Mouse (Mus musculus) megakaryocyte-erythroid progenitor cell, adult 5 weeks (primary cell): Measurements from ENCODE around the gene Fbxw27. TPM values are rescaled to one million over a fixed set of nuclear protein-coding genes. Genes with fewer than 3 reads are reported as not detected.

ENCODE experiments used
- polyA plus RNA-seq: library from polyadenylated mRNA; stranded (reverse); fragments of >175 nt; gene quantifications from 2 replicates; pipeline ENCODE4 v1.2.3, GENCODE M21; 2012

Gene Fbxw27
- not detected in 2 replicates for polyA plus RNA-seq

GRCm38 (mm10) chr9:109790570-109790969 lies at the start of gene Fbxw27:
Gene Fbxw27, minus strand, starts transcription at chr9:109790670.

GRCm38 (mm10) chr9:109832391-109833087 lies 42.1 kb upstream of the Fbxw27 start, which contains the start of gene Nme6:
Gene Nme6, plus strand, starts transcription at chr9:109832749.

DNA sequence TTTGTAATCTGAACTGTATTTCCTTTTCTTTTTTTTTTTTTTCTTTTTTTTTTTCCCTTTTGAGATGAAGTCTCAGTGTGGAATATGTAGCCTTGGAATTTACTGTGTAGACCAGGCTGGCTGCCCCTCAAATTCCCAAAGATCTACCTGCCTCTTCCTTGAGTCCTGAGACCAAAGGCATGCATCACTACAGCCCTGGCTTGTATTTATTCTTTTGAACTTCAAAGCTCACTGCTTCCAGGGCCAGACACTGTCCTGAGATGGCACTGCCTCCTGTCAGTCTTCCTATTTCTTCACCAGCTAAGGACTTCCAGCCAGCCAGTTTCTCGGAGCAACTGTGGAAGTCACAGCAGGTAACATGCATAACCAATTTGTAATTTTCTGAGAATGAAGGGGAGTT lies 21.5 kb upstream of the Fbxw27 start, which contains the start of gene Spink8:
Spink8 (plus strand) TSS at position 301 of the 400 bp plus-strand sequence.

DNA sequence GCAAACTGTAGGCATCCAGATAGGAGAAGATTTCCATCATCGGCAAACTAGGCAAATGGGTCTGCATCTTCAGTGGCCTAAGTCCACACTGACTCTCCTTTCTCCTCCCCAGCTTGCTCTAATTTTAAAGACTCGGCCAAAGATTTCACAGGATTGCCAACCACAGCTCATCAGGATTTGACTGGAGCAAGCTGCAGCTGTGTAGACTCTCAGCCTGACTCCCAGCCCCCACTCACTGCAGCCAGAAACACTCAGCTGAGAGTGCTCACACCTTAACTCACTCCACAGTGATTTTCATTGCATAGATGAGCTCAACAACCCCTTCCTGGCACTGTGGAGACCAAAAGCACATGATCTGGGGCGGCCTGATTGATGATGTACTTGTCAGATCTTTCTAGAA lies 44.5 kb downstream of the Fbxw27 start, which contains the start of gene Fbxw26:
Fbxw26 (minus strand) TSS at position 101 of the 400 bp plus-strand sequence.

Other genes with a start within 250 kb of the Fbxw27 start
- gene Fbxw15, start 222.4 kb downstream of the Fbxw27 start, polyA plus RNA-seq: not detected in 2 replicates
- gene Fbxw24, start 164.6 kb downstream of the Fbxw27 start, polyA plus RNA-seq: not detected in 2 replicates
- not detected in 2 replicates for gene Fbxw25, start 126.0 kb downstream of the Fbxw27 start, polyA plus RNA-seq
- not detected in 2 replicates for gene Fbxw18, start 88.0 kb downstream of the Fbxw27 start, polyA plus RNA-seq
- not detected in 2 replicates for gene Fbxw26, start 44.6 kb downstream of the Fbxw27 start, polyA plus RNA-seq
- gene Spink8, start 21.6 kb upstream of the Fbxw27 start, polyA plus RNA-seq: not detected in 2 replicates
- gene Nme6, start 42.1 kb upstream of the Fbxw27 start, polyA plus RNA-seq: 8.9 and 9.1 TPM in 2 replicates
- gene Camp, start 58.9 kb upstream of the Fbxw27 start, polyA plus RNA-seq: 615 and 782 TPM in 2 replicates
- gene Cdc25a, start 84.9 kb upstream of the Fbxw27 start, polyA plus RNA-seq: 67.9 and 84.1 TPM in 2 replicates
- gene Map4, start 140.8 kb upstream of the Fbxw27 start, polyA plus RNA-seq: 51.0 and 63.5 TPM in 2 replicates